Mouse (Mus musculus) testis, adult 2 months (tissue): ENCODE data around the gene Ccdc148.

ENCODE experiments used
- CTCF ChIP-seq: fragments of 200-500 bp; IDR thresholded peaks from 2 replicates; pipeline ENCODE4 v1.5.1; 2012; ENCODE audit warnings: low read depth, mild to moderate bottlenecking, inconsistent platforms, low read length, moderate library complexity; ENCODE audit not compliant: control insufficient read depth, insufficient read depth, insufficient replicate concordance
- POLR2A ChIP-seq: fragments of 200-500 bp; IDR thresholded peaks from 2 replicates; pipeline ENCODE4 v1.6.1; 2012; ENCODE audit warnings: low read depth, mild to moderate bottlenecking, inconsistent platforms, low read length, moderate library complexity; ENCODE audit not compliant: control insufficient read depth

GRCm38 (mm10) chr2:59129821-59130220 is 30.7 kb downstream of the Ccdc148 start:
- TF ChIP-seq CTCF (no peak), POLR2A (no peak)
